Mouse (Mus musculus) forelimb bud, embryonic 11.5 days (tissue): Measurements from ENCODE around the gene Nudt14.

Experiments used
- DNase-seq: peaks from one replicate; pipeline ENCODE4 v3.0.0-alpha.2; 2012; ENCODE audit warnings: low read depth, low spot score

Gene Nudt14

GRCm38 (mm10) chr12:112950040-112950760 is 8.3 kb upstream of the Nudt14 start:
- DNase-seq = peak; percentile 85

- no peak for DNase-seq
These were observed 5.4 kb upstream of the Nudt14 start for GRCm38 (mm10) chr12:112947307-112947706.

- no peak for DNase-seq
These were observed 1.7 kb upstream of the Nudt14 start for GRCm38 (mm10) chr12:112943669-112944068.

GRCm38 (mm10) chr12:112941156-112941775 is 658 bp downstream of the Nudt14 start:
- DNase-seq = no peak

GRCm38 (mm10) chr12:112940710-112941109 is 1.2 kb downstream of the Nudt14 start:
- no peak for DNase-seq

GRCm38 (mm10) chr12:112940238-112940637 is 1.7 kb downstream of the Nudt14 start:
- DNase-seq = no peak

- peak; percentile 59 for DNase-seq
These were observed 2.9 kb downstream of the Nudt14 start for GRCm38 (mm10) chr12:112938873-112939565.

GRCm38 (mm10) chr12:112938366-112938765 is 3.6 kb downstream of the Nudt14 start:
- DNase-seq = no peak

- DNase-seq = no peak
These were observed 4.0 kb downstream of the Nudt14 start for GRCm38 (mm10) chr12:112937906-112938305.

- no peak for DNase-seq
These were observed 9.3 kb downstream of the Nudt14 start for GRCm38 (mm10) chr12:112932647-112933046.

- no peak for DNase-seq
These were observed 12.2 kb downstream of the Nudt14 start, which contains the start of gene Jag2 for GRCm38 (mm10) chr12:112929562-112930352. Gene Jag2, minus strand, starts transcription at chr12:112929776.

- no peak for DNase-seq
These were observed 13.3 kb downstream of the Nudt14 start for GRCm38 (mm10) chr12:112928401-112929241.

GRCm38 (mm10) chr12:112927265-112927664 is 14.7 kb downstream of the Nudt14 start:
- no peak for DNase-seq

- DNase-seq = no peak
These were observed 16.0 kb downstream of the Nudt14 start for GRCm38 (mm10) chr12:112925950-112926349.

- DNase-seq = no peak
These were observed 19.4 kb downstream of the Nudt14 start for GRCm38 (mm10) chr12:112922541-112922940.

- DNase-seq = no peak
These were observed 20.4 kb downstream of the Nudt14 start for GRCm38 (mm10) chr12:112921518-112921917.

- no peak for DNase-seq
These were observed 24.0 kb downstream of the Nudt14 start for GRCm38 (mm10) chr12:112917906-112918305.

GRCm38 (mm10) chr12:112917486-112917885 is 24.4 kb downstream of the Nudt14 start:
- no peak for DNase-seq

GRCm38 (mm10) chr12:112916698-112917400 is 25.1 kb downstream of the Nudt14 start:
- DNase-seq = no peak

GRCm38 (mm10) chr12:112915587-112915986 is 26.3 kb downstream of the Nudt14 start:
- DNase-seq = no peak
